Mouse (Mus musculus): ENCODE measurements around the gene Efcab2. TPM values are rescaled to one million over a fixed set of nuclear protein-coding genes. Genes with fewer than 3 reads are reported as not detected.

Efcab2 gene
- polyA plus RNA-seq, 1 experiment from 2014 or later = 10.7 TPM

- no peaks in the 10 kb centered on the region for H3K27me3 ChIP-seq (replicated peaks)
- no peak overlapping the region for H3K27ac ChIP-seq (replicated peaks)
- no peaks in the 10 kb centered on the region for H3K9me3 ChIP-seq (replicated peaks)
- no peak overlapping the region for H3K4me3 ChIP-seq (replicated peaks)
- no peak overlapping the region for H3K4me2 ChIP-seq
- whole genome bisulfite sequencing = 23% methylated on average over 3 of the region's 3 CpGs
- H3K36me3 ChIP-seq = no peaks in the 10 kb centered on the region
- H3K4me1 ChIP-seq = no peaks in the 10 kb centered on the region
- H3K9ac ChIP-seq (replicated peaks) = no peak overlapping the region
- no peak; the same call in 1 of the 2 replicates for ATAC-seq (ENCODE audit: low FRiP score)
These were observed 43.3 kb downstream of the Efcab2 start for GRCm38 (mm10) chr1:178449172-178449571.

- no peaks in the 10 kb centered on the region for H3K9me3 ChIP-seq (replicated peaks)
- H3K4me1 ChIP-seq = no peaks in the 10 kb centered on the region
- H3K27ac ChIP-seq (replicated peaks) = no peak overlapping the region
- WGBS = 80% methylated on average over 2 of the region's 2 CpGs
- H3K36me3 ChIP-seq = no peaks in the 10 kb centered on the region
- H3K9ac ChIP-seq (replicated peaks) = no peak overlapping the region
- ATAC-seq (ENCODE audit: low FRiP score) = no peak
- no peak overlapping the region for H3K4me2 ChIP-seq
- H3K4me3 ChIP-seq (replicated peaks) = no peak overlapping the region
- H3K27me3 ChIP-seq (replicated peaks) = no peaks in the 10 kb centered on the region
These were observed 44.0 kb downstream of the Efcab2 start for GRCm38 (mm10) chr1:178449933-178450332.

- H3K36me3 ChIP-seq = no peaks in the 10 kb centered on the region
- no peak overlapping the region for H3K4me2 ChIP-seq
- no peaks in the 10 kb centered on the region for H3K4me1 ChIP-seq
- no peaks in the 10 kb centered on the region for H3K27me3 ChIP-seq (replicated peaks)
- H3K9me3 ChIP-seq (replicated peaks) = no peaks in the 10 kb centered on the region
- ATAC-seq (ENCODE audit: low FRiP score) = no peak
- H3K27ac ChIP-seq (replicated peaks) = no peak overlapping the region
- H3K9ac ChIP-seq (replicated peaks) = no peak overlapping the region
- WGBS = 90% methylated on average over 3 of the region's 3 CpGs
- H3K4me3 ChIP-seq (replicated peaks) = no peak overlapping the region
These were observed 48.2 kb downstream of the Efcab2 start for GRCm38 (mm10) chr1:178454125-178454524.

GRCm38 (mm10) chr1:178455120-178455519 is 49.2 kb downstream of the Efcab2 start:
- H3K9ac ChIP-seq (replicated peaks) = no peak overlapping the region
- no peaks in the 10 kb centered on the region for H3K36me3 ChIP-seq
- no peaks in the 10 kb centered on the region for H3K9me3 ChIP-seq (replicated peaks)
- no peak overlapping the region for H3K27ac ChIP-seq (replicated peaks)
- no peaks in the 10 kb centered on the region for H3K4me1 ChIP-seq
- no peak for ATAC-seq (ENCODE audit: low FRiP score)
- no peaks in the 10 kb centered on the region for H3K27me3 ChIP-seq (replicated peaks)
- no peak overlapping the region for H3K4me2 ChIP-seq
- 93% methylated on average over 1 of the region's 1 CpGs for WGBS
- H3K4me3 ChIP-seq (replicated peaks) = no peak overlapping the region

- no peak overlapping the region for H3K4me2 ChIP-seq
- WGBS = 80% methylated on average over 2 of the region's 2 CpGs
- no peaks in the 10 kb centered on the region for H3K27me3 ChIP-seq (replicated peaks)
- no peaks in the 10 kb centered on the region for H3K9me3 ChIP-seq (replicated peaks)
- H3K4me3 ChIP-seq (replicated peaks) = no peak overlapping the region
- ATAC-seq (ENCODE audit: low FRiP score) = no peak
- no peaks in the 10 kb centered on the region for H3K4me1 ChIP-seq
- no peak overlapping the region for H3K9ac ChIP-seq (replicated peaks)
- H3K27ac ChIP-seq (replicated peaks) = no peak overlapping the region
- no peaks in the 10 kb centered on the region for H3K36me3 ChIP-seq
These were observed 52.1 kb downstream of the Efcab2 start for GRCm38 (mm10) chr1:178458029-178458428.

- H3K27me3 ChIP-seq (replicated peaks) = no peaks in the 10 kb centered on the region
- H3K36me3 ChIP-seq = no peaks in the 10 kb centered on the region
- no peak overlapping the region for H3K4me2 ChIP-seq
- H3K4me1 ChIP-seq = peaks cover 6% of the 10 kb centered on the region
- 0% methylated on average over 2 of the region's 2 CpGs for WGBS
- peak; percentile 89; the same call in 1 of the 2 replicates for ATAC-seq (ENCODE audit: low FRiP score)
- H3K9me3 ChIP-seq (replicated peaks) = no peaks in the 10 kb centered on the region
- H3K9ac ChIP-seq (replicated peaks) = no peak overlapping the region
- no peak overlapping the region for H3K4me3 ChIP-seq (replicated peaks)
- no peak overlapping the region for H3K27ac ChIP-seq (replicated peaks)
These were observed 57.8 kb downstream of the Efcab2 start for GRCm38 (mm10) chr1:178463712-178464111.

GRCm38 (mm10) chr1:178464140-178464539 is 58.3 kb downstream of the Efcab2 start:
- Histone ChIP-seq H3K4me1 (peaks cover 6% of the 10 kb centered on the region), H3K9me3 (replicated peaks) (no peaks in the 10 kb centered on the region), H3K4me2 (no peak overlapping the region), H3K27me3 (replicated peaks) (no peaks in the 10 kb centered on the region), H3K4me3 (replicated peaks) (no peak overlapping the region), H3K9ac (replicated peaks) (no peak overlapping the region), H3K36me3 (no peaks in the 10 kb centered on the region), H3K27ac (replicated peaks) (no peak overlapping the region)
- WGBS = 46% methylated on average over 4 of the region's 4 CpGs
- ATAC-seq (ENCODE audit: low FRiP score) = no peak

GRCm38 (mm10) chr1:178467594-178467993 is 61.7 kb downstream of the Efcab2 start:
- peaks cover 6% of the 10 kb centered on the region for H3K4me1 ChIP-seq
- 72% methylated on average over 6 of the region's 6 CpGs for WGBS
- no peaks in the 10 kb centered on the region for H3K36me3 ChIP-seq
- H3K27me3 ChIP-seq (replicated peaks) = no peaks in the 10 kb centered on the region
- no peak overlapping the region for H3K9ac ChIP-seq (replicated peaks)
- H3K4me2 ChIP-seq = no peak overlapping the region
- ATAC-seq (ENCODE audit: low FRiP score) = no peak
- H3K4me3 ChIP-seq (replicated peaks) = no peak overlapping the region
- H3K27ac ChIP-seq (replicated peaks) = no peak overlapping the region
- H3K9me3 ChIP-seq (replicated peaks) = no peaks in the 10 kb centered on the region

- Histone ChIP-seq H3K36me3 (no peaks in the 10 kb centered on the region), H3K4me1 (peaks cover 6% of the 10 kb centered on the region), H3K9me3 (replicated peaks) (no peaks in the 10 kb centered on the region), H3K4me3 (replicated peaks) (no peak overlapping the region), H3K27me3 (replicated peaks) (no peaks in the 10 kb centered on the region), H3K9ac (replicated peaks) (no peak overlapping the region), H3K27ac (replicated peaks) (no peak overlapping the region), H3K4me2 (no peak overlapping the region)
- no peak for ATAC-seq (ENCODE audit: low FRiP score)
- 6% methylated on average over 2 of the region's 2 CpGs for WGBS
These were observed 62.4 kb downstream of the Efcab2 start for GRCm38 (mm10) chr1:178468280-178468679.

- Histone ChIP-seq H3K27ac (replicated peaks) (no peak overlapping the region), H3K27me3 (replicated peaks) (no peaks in the 10 kb centered on the region), H3K9ac (replicated peaks) (no peak overlapping the region), H3K36me3 (no peaks in the 10 kb centered on the region), H3K4me3 (replicated peaks) (no peak overlapping the region), H3K9me3 (replicated peaks) (no peaks in the 10 kb centered on the region), H3K4me1 (no peaks in the 10 kb centered on the region), H3K4me2 (no peak overlapping the region)
- no peak for ATAC-seq (ENCODE audit: low FRiP score)
These were observed 78.0 kb downstream of the Efcab2 start for GRCm38 (mm10) chr1:178483854-178484253.

- no peak overlapping the region for H3K9ac ChIP-seq (replicated peaks)
- no peak overlapping the region for H3K4me2 ChIP-seq
- H3K9me3 ChIP-seq (replicated peaks) = no peaks in the 10 kb centered on the region
- H3K27me3 ChIP-seq (replicated peaks) = no peaks in the 10 kb centered on the region
- H3K4me1 ChIP-seq = no peaks in the 10 kb centered on the region
- WGBS = 84% methylated on average over 5 of the region's 5 CpGs
- ATAC-seq (ENCODE audit: low FRiP score) = no peak
- no peaks in the 10 kb centered on the region for H3K36me3 ChIP-seq
- no peak overlapping the region for H3K27ac ChIP-seq (replicated peaks)
- no peak overlapping the region for H3K4me3 ChIP-seq (replicated peaks)
These were observed 79.4 kb downstream of the Efcab2 start for GRCm38 (mm10) chr1:178485138-178485867.

GRCm38 (mm10) chr1:178485868-178486220 is 80.0 kb downstream of the Efcab2 start:
- no peaks in the 10 kb centered on the region for H3K9me3 ChIP-seq (replicated peaks)
- WGBS = 79% methylated on average over 5 of the region's 5 CpGs
- no peak overlapping the region for H3K9ac ChIP-seq (replicated peaks)
- H3K27me3 ChIP-seq (replicated peaks) = no peaks in the 10 kb centered on the region
- no peak overlapping the region for H3K27ac ChIP-seq (replicated peaks)
- H3K4me3 ChIP-seq (replicated peaks) = no peak overlapping the region
- H3K4me2 ChIP-seq = no peak overlapping the region
- H3K36me3 ChIP-seq = no peaks in the 10 kb centered on the region
- ATAC-seq (ENCODE audit: low FRiP score) = no peak
- H3K4me1 ChIP-seq = no peaks in the 10 kb centered on the region

All from neural tube, embryonic 15.5 days (tissue).